ENCODE assay signal across 8 mouse cellular contexts in the genomic region with DNA sequence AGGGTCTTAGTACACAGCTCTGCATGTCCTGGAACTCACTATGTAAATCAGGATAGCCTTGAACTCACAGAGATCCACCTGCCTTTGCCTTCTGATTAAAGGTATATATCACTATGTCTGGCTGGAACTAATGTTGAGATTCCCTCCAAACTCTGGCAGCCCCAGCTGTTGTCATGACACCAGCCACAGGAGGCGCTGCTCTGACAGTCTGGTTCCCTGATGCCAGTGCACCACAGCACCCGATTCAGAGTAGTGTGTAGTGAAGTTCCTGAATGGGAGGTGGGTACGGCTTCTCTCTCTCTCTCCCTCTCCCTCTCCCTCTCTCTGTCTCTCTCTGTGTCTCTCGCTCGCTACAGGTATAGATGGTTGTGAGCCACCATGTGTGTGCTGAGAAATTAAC. TPM values are rescaled to one million over a fixed set of nuclear protein-coding genes. Genes with fewer than 3 reads are reported as not detected.
DNase-seq lines count a peak whose midpoint lies in the region; ATAC-seq lines count a peak whose summit lies in the region.

No protein-coding gene starts in this region.

- 16% methylated on average over 5 of the region's 5 CpGs for WGBS in midbrain, embryonic 13.5 days

- H3K27ac ChIP-seq in midbrain, embryonic 13.5 days = peak overlapping the region; percentile 82

- intact Hi-C loops in heart, postnatal 14 days (cut with DNase I) = no loop called here
- intact Hi-C loops in left cerebral cortex, postnatal 25 days (cut with DNase I) = no loop called here

- 0 out of 2 replicates have a peak overlapping the region, but pooled peaks have one; percentile 6 for H3K4me2 ChIP-seq in midbrain, embryonic 13.5 days (replicated peaks)

- no peaks in the 10 kb centered on the region for H3K9me3 ChIP-seq in midbrain, embryonic 13.5 days

- no peak overlapping the region for H3K4me3 ChIP-seq in midbrain, embryonic 13.5 days (replicated peaks)

- DNase-seq in frontal cortex, postnatal 25 days (ENCODE audit: low spot score in 2 of 2) = no peak
- DNase-seq in CD8-positive naive resting alpha-beta T cell, adult 2 months (ENCODE audit: low read depth in 2 of 2, low spot score in 2 of 2) = peak; percentile 40 to 65
- DNase-seq in embryo, embryonic 11 days = peak; percentile 73
- peak; percentile 65 to 83 for DNase-seq in heart, postnatal 14 days
- DNase-seq in left cerebral cortex, postnatal 25 days (ENCODE audit: low spot score in 2 of 2) = peak; percentile 47 to 68
- DNase-seq in thymus, postnatal 10 days (ENCODE audit: low spot score in 2 of 2) = peak; percentile 28 to 69

- no peaks in the 10 kb centered on the region for H3K27me3 ChIP-seq in midbrain, embryonic 13.5 days

- peaks cover 19% of the 10 kb centered on the region for H3K36me3 ChIP-seq in midbrain, embryonic 13.5 days

- ATAC-seq in frontal cortex, adult (ENCODE audit: low TSS enrichment) = peak; percentile 45
- ATAC-seq in midbrain, embryonic 13.5 days = peak; percentile 28; the same call in 1 of the 2 replicates

- H3K9ac ChIP-seq in midbrain, embryonic 13.5 days (replicated peaks) = no peak overlapping the region

- peaks cover 33% of the 10 kb centered on the region for H3K4me1 ChIP-seq in midbrain, embryonic 13.5 days (replicated peaks)

RNA-seq across cellular contexts. Expression of gene Dnajc5g, which starts 23.7 kb away (rescaled TPM):
- not detected for total RNA-seq in heart, postnatal 14 days (2021)
- total RNA-seq in left cerebral cortex, postnatal 25 days (2021) = not detected
- polyA plus RNA-seq in midbrain, embryonic 13.5 days (2015; fragmentation: Nextera tagmentation; extraction: Ambion mirVana) = not detected in 2 replicates

RNA-seq across cellular contexts. Expression of gene Slc30a3, which starts 25.7 kb away (rescaled TPM):
- total RNA-seq in heart, postnatal 14 days (2021) = under 1 TPM in 1 of 2 experiments, not detected in 1; 0.27 TPM
- 100 to 1,000 TPM; 163 to 170 TPM for total RNA-seq in left cerebral cortex, postnatal 25 days (2021)
- 15.9 and 16.8 TPM in 2 replicates for polyA plus RNA-seq in midbrain, embryonic 13.5 days (2015; fragmentation: Nextera tagmentation; extraction: Ambion mirVana)

RNA-seq across cellular contexts. Expression of gene Cad, which starts 27.8 kb away (rescaled TPM):
- total RNA-seq in heart, postnatal 14 days (2021) = 10 to 100 TPM; 13.5 to 14.8 TPM
- 10 to 100 TPM; 17.4 to 25.5 TPM for total RNA-seq in left cerebral cortex, postnatal 25 days (2021)
- 16.1 and 19.1 TPM in 2 replicates for polyA plus RNA-seq in midbrain, embryonic 13.5 days (2015; fragmentation: Nextera tagmentation; extraction: Ambion mirVana)

RNA-seq across cellular contexts. Expression of gene Slc5a6, which starts 33.6 kb away (rescaled TPM):
- 1 to 10 TPM; 6.6 to 7.6 TPM for total RNA-seq in heart, postnatal 14 days (2021)
- total RNA-seq in left cerebral cortex, postnatal 25 days (2021) = 10 to 100 TPM; 12.4 to 16.7 TPM
- 17.3 and 19.3 TPM in 2 replicates for polyA plus RNA-seq in midbrain, embryonic 13.5 days (2015; fragmentation: Nextera tagmentation; extraction: Ambion mirVana)

RNA-seq across cellular contexts. Expression of gene Trim54, which starts 34.2 kb away (rescaled TPM):
- 100 to 1,000 TPM; 102 to 129 TPM for total RNA-seq in heart, postnatal 14 days (2021)
- 1 to 10 TPM; 2.5 to 4.0 TPM for total RNA-seq in left cerebral cortex, postnatal 25 days (2021)
- not detected in 2 replicates for polyA plus RNA-seq in midbrain, embryonic 13.5 days (2015; fragmentation: Nextera tagmentation; extraction: Ambion mirVana)

Comparison
In these comparisons a context has a peak if more than half of its experiments do, and no peak if none do; other contexts are left out.
1. DNase-seq: peak in CD8-positive naive resting alpha-beta T cell, adult 2 months (2 of 2), embryo, embryonic 11 days (single experiment), heart, postnatal 14 days (2 of 2), left cerebral cortex, postnatal 25 days (2 of 2) and thymus, postnatal 10 days (2 of 2); none in frontal cortex, postnatal 25 days (0 of 2).
2. RNA of gene Slc30a3, which starts 25.7 kb away (total RNA-seq): 163 to 170 TPM in left cerebral cortex, postnatal 25 days; 0.27 TPM in heart, postnatal 14 days; every median in the first group is over 100 times any median in the second.